Mouse (Mus musculus): ENCODE data around the gene Dlgap4. TPM values are rescaled to one million over a fixed set of nuclear protein-coding genes. Genes with fewer than 3 reads are reported as not detected.

Dlgap4 gene
- polyA plus RNA-seq, 1 experiment from 2014 or later, result 234 TPM

- Histone ChIP-seq H3K4me1 (peaks cover 12% of the 10 kb centered on the region), H3K36me3 (ENCODE audit: poor library complexity, severe bottlenecking) (no peaks in the 10 kb centered on the region), H3K27me3 (no peaks in the 10 kb centered on the region), H3K9ac (no peak overlapping the region), H3K9me3 (replicated peaks) (no peaks in the 10 kb centered on the region), H3K27ac (no peak overlapping the region), H3K4me2 (no peak overlapping the region), H3K4me3 (no peak overlapping the region)
- 90% methylated on average over 9 of the region's 9 CpGs for WGBS
- no peak for ATAC-seq
Measured at GRCm38 (mm10) chr2:156589481-156589880, 24.0 kb upstream of the Dlgap4 start.

GRCm38 (mm10) chr2:156594987-156595490, 18.5 kb upstream of the Dlgap4 start:
- Histone ChIP-seq H3K27me3 (no peaks in the 10 kb centered on the region), H3K36me3 (ENCODE audit: poor library complexity, severe bottlenecking) (no peaks in the 10 kb centered on the region), H3K9me3 (replicated peaks) (no peaks in the 10 kb centered on the region), H3K9ac (no peak overlapping the region), H3K4me2 (no peak overlapping the region), H3K27ac (no peak overlapping the region), H3K4me1 (no peaks in the 10 kb centered on the region), H3K4me3 (no peak overlapping the region)
- WGBS, result 54% methylated on average over 15 of the region's 15 CpGs
- ATAC-seq, result no peak

GRCm38 (mm10) chr2:156602581-156602980, 10.9 kb upstream of the Dlgap4 start:
- Histone ChIP-seq H3K4me2 (no peak overlapping the region), H3K36me3 (ENCODE audit: poor library complexity, severe bottlenecking) (no peaks in the 10 kb centered on the region), H3K4me1 (no peaks in the 10 kb centered on the region), H3K9ac (no peak overlapping the region), H3K4me3 (no peak overlapping the region), H3K27ac (no peak overlapping the region), H3K27me3 (no peaks in the 10 kb centered on the region), H3K9me3 (replicated peaks) (no peaks in the 10 kb centered on the region)
- WGBS, result 85% methylated on average over 7 of the region's 7 CpGs
- no peak for ATAC-seq

GRCm38 (mm10) chr2:156603671-156604070, 9.8 kb upstream of the Dlgap4 start:
- no peaks in the 10 kb centered on the region for H3K36me3 ChIP-seq (ENCODE audit: poor library complexity, severe bottlenecking)
- H3K27me3 ChIP-seq, result 0 out of 2 replicates have a peak, but pooled peaks cover 2% of the 10 kb centered on the region
- 79% methylated on average over 9 of the region's 9 CpGs for WGBS
- no peak overlapping the region for H3K4me3 ChIP-seq
- ATAC-seq, result no peak
- no peaks in the 10 kb centered on the region for H3K9me3 ChIP-seq (replicated peaks)
- no peak overlapping the region for H3K9ac ChIP-seq
- H3K27ac ChIP-seq, result no peak overlapping the region
- no peaks in the 10 kb centered on the region for H3K4me1 ChIP-seq
- no peak overlapping the region for H3K4me2 ChIP-seq

- Histone ChIP-seq H3K9ac (no peak overlapping the region), H3K9me3 (replicated peaks) (no peaks in the 10 kb centered on the region), H3K27ac (no peak overlapping the region), H3K4me2 (no peak overlapping the region), H3K4me1 (no peaks in the 10 kb centered on the region), H3K4me3 (no peak overlapping the region), H3K27me3 (0 out of 2 replicates have a peak, but pooled peaks cover 13% of the 10 kb centered on the region), H3K36me3 (ENCODE audit: poor library complexity, severe bottlenecking) (no peaks in the 10 kb centered on the region)
- ATAC-seq, result no peak
- WGBS, result 59% methylated on average over 3 of the region's 3 CpGs
Measured at GRCm38 (mm10) chr2:156605144-156605543, 8.4 kb upstream of the Dlgap4 start.

GRCm38 (mm10) chr2:156605971-156606370, 7.5 kb upstream of the Dlgap4 start:
- no peaks in the 10 kb centered on the region for H3K4me1 ChIP-seq
- 80% methylated on average over 5 of the region's 5 CpGs for WGBS
- no peak overlapping the region for H3K27ac ChIP-seq
- H3K9ac ChIP-seq, result no peak overlapping the region
- H3K36me3 ChIP-seq (ENCODE audit: poor library complexity, severe bottlenecking), result no peaks in the 10 kb centered on the region
- no peaks in the 10 kb centered on the region for H3K9me3 ChIP-seq (replicated peaks)
- H3K27me3 ChIP-seq, result 0 out of 2 replicates have a peak, but pooled peaks cover 19% of the 10 kb centered on the region
- ATAC-seq, result no peak
- no peak overlapping the region for H3K4me3 ChIP-seq
- H3K4me2 ChIP-seq, result no peak overlapping the region

GRCm38 (mm10) chr2:156613081-156613540, 394 bp upstream of the Dlgap4 start:
- H3K4me3 ChIP-seq, result peak overlapping the region; percentile 73
- ATAC-seq, result peak; percentile 36
- H3K4me1 ChIP-seq, result peaks cover 29% of the 10 kb centered on the region
- WGBS, result under 1% methylated on average over 27 of the region's 41 CpGs
- peak overlapping the region; percentile 81 for H3K9ac ChIP-seq
- peaks cover 74% of the 10 kb centered on the region for H3K27me3 ChIP-seq
- H3K4me2 ChIP-seq, result peak overlapping the region; percentile 87
- H3K27ac ChIP-seq, result 0 out of 2 replicates have a peak overlapping the region, but pooled peaks have one; percentile 19
- no peaks in the 10 kb centered on the region for H3K36me3 ChIP-seq (ENCODE audit: poor library complexity, severe bottlenecking)
- H3K9me3 ChIP-seq (replicated peaks), result no peaks in the 10 kb centered on the region

GRCm38 (mm10) chr2:156614258-156614556, 702 bp downstream of the Dlgap4 start:
- no peak overlapping the region for H3K27ac ChIP-seq
- no peaks in the 10 kb centered on the region for H3K36me3 ChIP-seq (ENCODE audit: poor library complexity, severe bottlenecking)
- peak; percentile 16 for ATAC-seq
- no peaks in the 10 kb centered on the region for H3K9me3 ChIP-seq (replicated peaks)
- H3K4me2 ChIP-seq, result peak overlapping the region; percentile 87
- H3K27me3 ChIP-seq, result peaks cover 69% of the 10 kb centered on the region
- H3K4me1 ChIP-seq, result peaks cover 29% of the 10 kb centered on the region
- H3K9ac ChIP-seq, result peak overlapping the region; percentile 81
- H3K4me3 ChIP-seq, result peak overlapping the region; percentile 73
- WGBS, result 3% methylated on average over 10 of the region's 18 CpGs

GRCm38 (mm10) chr2:156614661-156615654, 1.5 kb downstream of the Dlgap4 start:
- no peak for ATAC-seq
- H3K27ac ChIP-seq, result no peak overlapping the region
- H3K9ac ChIP-seq, result peak overlapping the region; percentile 81
- WGBS, result 11% methylated on average over 31 of the region's 31 CpGs
- peaks cover 29% of the 10 kb centered on the region for H3K4me1 ChIP-seq
- peak overlapping the region; percentile 87 for H3K4me2 ChIP-seq
- H3K36me3 ChIP-seq (ENCODE audit: poor library complexity, severe bottlenecking), result no peaks in the 10 kb centered on the region
- peak overlapping the region; percentile 73 for H3K4me3 ChIP-seq
- peaks cover 63% of the 10 kb centered on the region for H3K27me3 ChIP-seq
- no peaks in the 10 kb centered on the region for H3K9me3 ChIP-seq (replicated peaks)

GRCm38 (mm10) chr2:156616513-156616912, 3.0 kb downstream of the Dlgap4 start:
- Histone ChIP-seq H3K4me2 (no peak overlapping the region), H3K9me3 (replicated peaks) (no peaks in the 10 kb centered on the region), H3K36me3 (ENCODE audit: poor library complexity, severe bottlenecking) (no peaks in the 10 kb centered on the region), H3K9ac (no peak overlapping the region), H3K27me3 (peaks cover 52% of the 10 kb centered on the region), H3K4me1 (peaks cover 32% of the 10 kb centered on the region), H3K27ac (no peak overlapping the region), H3K4me3 (no peak overlapping the region)
- 78% methylated on average over 7 of the region's 7 CpGs for WGBS
- no peak for ATAC-seq

- ATAC-seq, result no peak
- H3K4me2 ChIP-seq, result no peak overlapping the region; the same call in 1 of the 2 replicates
- H3K4me1 ChIP-seq, result peaks cover 33% of the 10 kb centered on the region
- no peaks in the 10 kb centered on the region for H3K9me3 ChIP-seq (replicated peaks)
- H3K9ac ChIP-seq, result no peak overlapping the region
- H3K27ac ChIP-seq, result no peak overlapping the region
- H3K27me3 ChIP-seq, result peaks cover 43% of the 10 kb centered on the region
- H3K4me3 ChIP-seq, result no peak overlapping the region
- no peaks in the 10 kb centered on the region for H3K36me3 ChIP-seq (ENCODE audit: poor library complexity, severe bottlenecking)
- WGBS, result 23% methylated on average over 11 of the region's 11 CpGs
Measured at GRCm38 (mm10) chr2:156617536-156617935, 4.0 kb downstream of the Dlgap4 start.

GRCm38 (mm10) chr2:156620874-156621273, 7.4 kb downstream of the Dlgap4 start:
- H3K4me3 ChIP-seq, result no peak overlapping the region
- H3K27ac ChIP-seq, result no peak overlapping the region
- no peak overlapping the region for H3K9ac ChIP-seq
- 87% methylated on average over 8 of the region's 8 CpGs for WGBS
- H3K27me3 ChIP-seq, result peaks cover 20% of the 10 kb centered on the region
- no peaks in the 10 kb centered on the region for H3K9me3 ChIP-seq (replicated peaks)
- H3K4me2 ChIP-seq, result no peak overlapping the region
- no peaks in the 10 kb centered on the region for H3K36me3 ChIP-seq (ENCODE audit: poor library complexity, severe bottlenecking)
- H3K4me1 ChIP-seq, result peaks cover 11% of the 10 kb centered on the region
- no peak for ATAC-seq
